Mouse (Mus musculus) ES-E14 (cell line): ENCODE measurements around the gene Ppp5c. TPM values are rescaled to one million over a fixed set of nuclear protein-coding genes. Genes with fewer than 3 reads are reported as not detected.

ENCODE experiments used
- DNase-seq: peaks from one replicate; pipeline ENCODE4 v3.0.0-alpha.2; 2013; ENCODE audit warnings: low read depth, low spot score
- H3K27ac ChIP-seq: 2 replicates; pipeline ENCODE4 v1.5.1; 2012; ENCODE audit warnings: low read depth, mild to moderate bottlenecking, low read length, moderate library complexity, mixed read lengths; ENCODE audit not compliant: poor library complexity, insufficient read depth, severe bottlenecking
- H3K36me3 ChIP-seq: 2 replicates; pipeline ENCODE4 v1.6.1; 2012; ENCODE audit warnings: mild to moderate bottlenecking, low read length, moderate library complexity, mixed read lengths; ENCODE audit not compliant: control insufficient read depth, poor library complexity, insufficient read depth, severe bottlenecking
- H3K4me1 ChIP-seq, 2 experiments: fragments of 150-350 bp in 1 of 2; sonication (generic) in 1 of 2; 2 replicates each; pipeline ENCODE4 v1.6.1; 2012; ENCODE audit warnings: low read length in 2 of 2, mild to moderate bottlenecking in 1 of 2, mixed read lengths in 1 of 2; ENCODE audit not compliant: control insufficient read depth in 2 of 2, insufficient read depth in 2 of 2, poor library complexity in 1 of 2
- H3K4me3 ChIP-seq, 2 experiments: fragments of 150-350 bp in 1 of 2; sonication (generic) in 1 of 2; 2 replicates each; pipeline ENCODE4 v1.5.1; 2012; ENCODE audit warnings: low read length in 2 of 2, low read depth in 1 of 2, mild to moderate bottlenecking in 1 of 2, mixed read lengths in 1 of 2; ENCODE audit not compliant: insufficient read depth in 1 of 2, poor library complexity in 1 of 2, severe bottlenecking in 1 of 2
- H3K9ac ChIP-seq: 2 replicates; pipeline ENCODE4 v1.6.1; 2012; ENCODE audit warnings: low read depth, mild to moderate bottlenecking, low read length, mixed read lengths; ENCODE audit not compliant: poor library complexity, insufficient read depth, severe bottlenecking
- H3K9me3 ChIP-seq: fragments of 150-350 bp; sonication (generic); 2 replicates; pipeline ENCODE4 v1.6.1; 2012; ENCODE audit warnings: low read depth, mild to moderate bottlenecking, low read length; ENCODE audit not compliant: control insufficient read depth, insufficient read depth
- CHD2 ChIP-seq: IDR thresholded peaks from 2 replicates; pipeline ENCODE4 v1.6.1; 2014; ENCODE audit warnings: mild to moderate bottlenecking, low read depth, low read length, inconsistent platforms
- HCFC1 ChIP-seq: IDR thresholded peaks from 2 replicates; pipeline ENCODE4 v1.6.1; 2012; ENCODE audit warnings: low read length, inconsistent platforms, borderline replicate concordance; ENCODE audit not compliant: insufficient read depth
- MAFK ChIP-seq: IDR thresholded peaks from 2 replicates; pipeline ENCODE4 v1.6.1; 2014; ENCODE audit warnings: mild to moderate bottlenecking, low read depth, low read length, inconsistent platforms; ENCODE audit not compliant: insufficient read depth
- ZC3H11A ChIP-seq: IDR thresholded peaks from 2 replicates; pipeline ENCODE4 v1.6.1; 2012; ENCODE audit warnings: low read depth, mild to moderate bottlenecking, inconsistent platforms, low read length, borderline replicate concordance
- ZNF384 ChIP-seq: IDR thresholded peaks from 2 replicates; pipeline ENCODE4 v1.6.1; 2012; ENCODE audit warnings: low read depth, low read length, inconsistent platforms
- in situ Hi-C, 2 experiments: fragments of 600-800 bp; cut with MboI; formaldehyde crosslinking; loops; one replicate each; pipeline ENCODE4 v1.15.1; 2025; ENCODE audit warnings: low sequenced_read_pairs in 2 of 2, inconsistent platforms in 1 of 2; ENCODE audit not compliant: unreplicated experiment in 2 of 2
- total RNA-seq: library from RNA; depleted of rRNA; stranded (reverse); fragments of 300-350 nt; gene quantifications from 2 replicates; pipeline ENCODE4 v1.2.3, GENCODE M21; 2012

Gene Ppp5c
- total RNA-seq, 1 experiment, result 112 TPM

DNA sequence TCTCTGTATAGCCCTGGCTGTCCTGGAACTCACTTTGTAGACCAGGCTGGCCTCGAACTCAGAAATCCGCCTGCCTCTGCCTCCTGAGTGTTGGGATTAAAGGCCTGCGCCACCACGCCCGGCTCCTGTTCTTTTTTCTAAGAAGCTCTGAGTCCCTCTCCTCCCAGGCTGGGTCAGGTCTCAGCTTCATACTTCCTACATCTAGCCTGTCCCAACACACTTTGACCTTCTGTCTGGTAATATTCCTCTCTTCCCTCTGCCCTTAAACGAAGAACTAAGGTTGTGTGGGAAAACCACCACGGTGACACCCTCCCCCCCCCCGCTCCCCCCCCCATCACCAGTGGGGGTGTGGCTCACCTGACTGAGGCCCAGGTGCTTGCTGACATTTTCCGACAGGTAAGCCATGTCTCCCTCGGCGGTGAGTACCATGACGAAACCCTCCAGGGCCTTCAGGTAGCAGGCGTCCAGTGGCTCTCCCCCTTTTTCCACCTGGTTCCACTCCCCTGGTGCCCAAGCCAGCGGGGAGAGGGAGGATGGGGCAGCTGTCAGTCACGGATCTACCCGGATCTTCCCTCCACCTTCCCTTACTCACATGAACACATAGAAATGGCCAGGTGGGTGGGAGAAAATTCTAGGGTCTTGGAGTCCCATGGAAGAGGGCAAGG, 26.7 kb upstream of the Ppp5c start:
- Histone ChIP-seq H3K36me3 (no peaks in the 10 kb centered on the region), H3K27ac (no peak overlapping the region), H3K9ac (no peak overlapping the region), H3K4me1 (peaks cover 3 to 8% of the 10 kb centered on the region in 2 experiments; a peak in 3 of 4 replicates), H3K4me3 (no peak overlapping the region), H3K9me3 (no peaks in the 10 kb centered on the region)
- no peak for TF ChIP-seq ZNF384
- no peak for TF ChIP-seq HCFC1
- TF ChIP-seq MAFK, result no peak
- no peak for TF ChIP-seq CHD2
- TF ChIP-seq ZC3H11A, result no peak
- in situ Hi-C loops, result no loop called here
- DNase-seq, result no peak

DNA sequence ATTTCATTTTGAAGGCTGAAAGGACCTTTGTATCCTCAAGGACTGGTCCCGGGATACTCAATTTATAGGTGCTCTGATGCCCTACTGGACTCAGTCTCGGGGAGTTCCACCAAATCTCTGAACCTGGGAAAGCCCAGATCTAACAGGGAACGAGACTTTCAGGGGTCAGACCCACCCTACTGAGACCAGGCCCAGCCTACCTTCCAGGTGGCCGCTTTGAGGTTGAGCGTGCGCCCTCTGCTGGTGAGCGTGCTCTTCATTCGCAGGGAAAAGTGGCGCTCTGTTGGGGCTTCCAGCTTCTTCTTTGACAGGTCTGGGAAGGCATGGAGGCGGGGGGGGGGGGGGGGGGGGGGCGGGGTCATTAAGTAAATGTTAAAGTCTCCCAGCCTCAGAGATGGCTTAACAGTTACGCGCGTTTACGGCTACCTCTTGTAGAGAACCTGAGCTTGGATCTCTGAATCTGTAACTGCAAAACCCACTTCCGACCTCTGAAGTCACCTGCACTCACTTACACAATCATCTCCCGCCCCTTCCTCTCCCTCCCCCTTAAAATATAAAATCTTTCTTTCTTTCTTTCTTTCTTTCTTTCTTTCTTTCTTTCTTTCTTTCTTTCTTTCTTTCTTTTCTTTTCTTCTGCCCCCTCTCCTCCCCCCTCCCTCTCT, 23.3 kb upstream of the Ppp5c start:
- peaks cover 4% of the 10 kb centered on the region; the same call in 1 of the 2 replicates for H3K36me3 ChIP-seq
- H3K27ac ChIP-seq, result no peak overlapping the region
- peaks cover 0 to 4% of the 10 kb centered on the region in 2 experiments; a peak in 2 of 4 replicates for H3K4me1 ChIP-seq
- TF ChIP-seq CHD2 (no peak), ZNF384 (no peak), HCFC1 (no peak), ZC3H11A (no peak), MAFK (no peak)
- no peak overlapping the region for H3K4me3 ChIP-seq
- no peak for DNase-seq
- H3K9me3 ChIP-seq, result no peaks in the 10 kb centered on the region
- no peak overlapping the region for H3K9ac ChIP-seq
- in situ Hi-C loops, result no loop called here

- H3K4me1 ChIP-seq, result peaks cover 0 to 4% of the 10 kb centered on the region in 2 experiments; a peak in 2 of 4 replicates
Measured at GRCm38 (mm10) chr7:17050491-17050890, 22.8 kb upstream of the Ppp5c start.

DNA sequence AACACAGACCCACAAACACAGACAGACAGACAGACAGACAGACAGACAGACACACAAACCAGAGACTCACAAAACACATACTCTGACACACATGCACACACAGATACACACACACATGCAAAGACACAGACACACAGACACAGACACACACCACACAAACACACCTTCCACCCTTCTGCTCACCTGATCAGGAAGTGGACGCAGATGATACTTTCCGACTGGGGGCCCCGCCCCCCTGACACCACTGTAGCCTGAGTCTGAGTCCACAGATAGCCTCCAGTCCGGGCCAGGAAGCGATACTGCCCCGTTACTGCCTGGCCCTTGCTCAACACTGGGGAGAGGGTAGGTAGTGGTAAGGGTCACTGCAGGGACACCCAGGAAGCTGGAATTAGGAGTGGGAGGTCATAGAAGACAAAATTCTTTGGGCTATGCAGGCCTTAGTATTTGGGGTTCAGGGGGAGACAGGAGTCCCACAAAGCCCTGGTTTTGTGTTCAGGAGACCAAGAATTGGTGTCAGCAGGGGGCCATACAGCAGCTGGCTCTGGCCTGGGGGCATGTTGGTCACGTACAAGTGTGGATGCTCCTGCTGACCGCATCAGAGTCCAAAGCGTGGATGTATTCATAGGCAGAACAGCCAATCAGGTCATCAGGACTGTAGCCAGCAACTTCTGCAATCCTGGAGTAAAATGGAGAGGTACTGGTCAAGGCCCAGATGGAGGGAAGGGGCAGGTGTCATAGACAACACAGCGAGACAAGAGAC, 20.9 kb upstream of the Ppp5c start:
- Histone ChIP-seq H3K9me3 (no peaks in the 10 kb centered on the region), H3K4me3 (no peak overlapping the region), H3K27ac (no peak overlapping the region), H3K36me3 (peaks cover 8% of the 10 kb centered on the region; the same call in 1 of the 2 replicates), H3K9ac (no peak overlapping the region), H3K4me1 (peaks cover 0 to 6% of the 10 kb centered on the region in 2 experiments; a peak in 2 of 4 replicates)
- DNase-seq, result no peak
- in situ Hi-C loops, result no loop called here
- TF ChIP-seq MAFK (no peak), CHD2 (no peak), ZNF384 (no peak), ZC3H11A (no peak), HCFC1 (no peak)

More at GRCm38 (mm10) chr7:17050491-17050890, 22.8 kb upstream of the Ppp5c start:
- Histone ChIP-seq H3K36me3 (peaks cover 4% of the 10 kb centered on the region; the same call in 1 of the 2 replicates), H3K27ac (no peak overlapping the region), H3K4me3 (no peak overlapping the region), H3K9me3 (no peaks in the 10 kb centered on the region), H3K9ac (no peak overlapping the region)
- TF ChIP-seq MAFK (no peak), CHD2 (no peak), HCFC1 (no peak), ZC3H11A (no peak), ZNF384 (no peak)
- DNase-seq, result no peak
- in situ Hi-C loops, result no loop called here
